Mouse (Mus musculus) retina, postnatal 1 day (tissue): Measurements from ENCODE around the gene Dhx33.
A peak's percentile ranks its signal among the peaks of the same experiment; 100 is the strongest.

Experiments used
- DNase-seq: peaks from one replicate; pipeline ENCODE4 v3.0.0-alpha.2; 2012

The Dhx33 gene

GRCm38 (mm10) chr11:71004316-71004773 lies at the start of gene Dhx33:
Gene Dhx33 (minus strand): TSS chr11:71004437.
- peak; percentile 99 for DNase-seq

DNA sequence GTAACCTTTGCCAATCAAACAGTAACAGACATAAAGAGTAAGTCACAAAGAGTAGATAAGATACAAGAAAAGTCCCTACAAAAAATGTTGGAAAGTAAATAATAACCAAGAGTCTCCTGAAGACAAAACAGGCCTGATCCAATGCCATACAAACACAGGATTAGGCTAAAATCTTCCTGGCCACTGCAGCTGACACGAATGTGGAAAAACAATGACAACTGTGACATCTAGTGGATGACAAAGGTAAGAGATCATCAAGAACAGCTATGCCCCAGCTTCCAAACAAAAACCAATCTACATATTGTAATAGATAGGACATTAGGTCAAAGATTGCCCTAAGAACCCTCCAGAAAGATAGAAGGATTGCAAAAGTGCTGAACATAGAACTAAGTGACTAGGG lies 48.3 kb upstream of the Dhx33 start:
- peak; percentile 72 for DNase-seq

DNA sequence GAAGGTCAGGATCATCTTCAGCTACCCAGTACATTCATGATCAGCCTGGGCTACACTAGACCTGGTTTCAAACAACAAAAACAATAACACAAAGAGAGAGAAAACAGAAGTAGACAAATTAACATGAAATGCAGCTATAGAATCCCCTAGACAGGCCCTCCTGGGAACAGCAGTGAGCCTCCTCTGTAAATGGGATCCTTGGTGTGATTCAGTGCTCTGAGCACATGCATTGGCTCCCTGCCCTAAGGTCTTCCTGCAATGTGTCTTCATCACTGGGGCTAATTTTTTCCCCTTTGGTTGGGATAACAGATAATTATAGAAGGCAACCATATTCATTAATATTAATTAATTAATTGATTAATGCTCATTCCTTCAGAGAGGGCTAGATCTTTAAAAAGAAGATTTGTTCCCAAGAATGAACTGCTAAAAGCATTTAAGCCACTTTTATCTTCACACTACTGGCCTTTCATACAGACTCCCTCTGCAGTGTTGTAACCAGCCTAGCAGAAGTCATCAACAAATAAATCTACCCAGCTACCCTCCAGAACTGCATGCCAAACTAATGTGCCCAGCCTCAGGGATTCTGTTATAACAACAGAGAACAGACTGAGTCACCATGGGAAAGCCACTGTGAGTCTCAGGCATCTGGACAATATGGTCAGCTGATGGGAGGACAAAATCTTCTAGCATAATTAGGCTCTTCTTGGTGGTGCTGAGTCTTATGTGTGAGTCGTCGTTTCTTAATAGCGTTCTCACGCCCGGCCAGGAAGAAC lies 35.5 kb upstream of the Dhx33 start:
- DNase-seq = no peak

DNA sequence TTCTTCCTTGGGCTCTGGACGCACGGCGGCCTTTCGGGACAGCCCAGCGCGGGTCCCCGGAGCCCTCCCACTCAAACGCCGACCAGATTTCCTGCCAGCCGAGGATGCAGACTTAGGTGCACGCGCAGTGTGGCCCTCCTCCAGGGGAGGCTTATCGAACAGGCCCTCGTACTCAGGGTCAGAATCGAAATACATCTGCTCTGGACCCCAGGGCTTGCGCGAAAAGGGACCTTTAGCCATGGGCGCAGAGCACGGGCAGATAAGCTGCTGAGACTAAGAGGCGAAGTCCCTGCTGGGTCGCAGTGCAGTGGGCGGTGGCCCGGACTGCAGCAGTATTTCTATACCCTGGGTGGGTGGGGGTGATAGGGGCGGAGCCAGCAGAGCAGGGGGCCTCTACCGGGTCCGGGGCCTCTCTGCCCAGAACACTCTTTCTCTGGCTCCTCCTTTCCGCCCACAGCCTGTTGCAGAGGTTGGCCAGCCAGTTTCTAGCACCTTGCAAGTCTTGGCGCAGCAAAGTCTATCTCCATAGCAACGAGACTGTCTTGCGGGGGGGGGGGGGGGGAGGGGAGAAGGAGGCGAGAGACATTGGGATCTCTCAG lies 29.0 kb upstream of the Dhx33 start, which contains the start of gene 6330403K07Rik:
TSS of gene 6330403K07Rik (minus strand) at position 351 of the 599 bp plus-strand sequence.
- peak; percentile 89 for DNase-seq

- DNase-seq = peak; percentile 64
These were observed 28.4 kb upstream of the Dhx33 start for GRCm38 (mm10) chr11:71032491-71033162.

GRCm38 (mm10) chr11:71032070-71032469 lies 27.8 kb upstream of the Dhx33 start:
- no peak for DNase-seq

- no peak for DNase-seq
These were observed 25.3 kb upstream of the Dhx33 start for GRCm38 (mm10) chr11:71029403-71030118.

DNA sequence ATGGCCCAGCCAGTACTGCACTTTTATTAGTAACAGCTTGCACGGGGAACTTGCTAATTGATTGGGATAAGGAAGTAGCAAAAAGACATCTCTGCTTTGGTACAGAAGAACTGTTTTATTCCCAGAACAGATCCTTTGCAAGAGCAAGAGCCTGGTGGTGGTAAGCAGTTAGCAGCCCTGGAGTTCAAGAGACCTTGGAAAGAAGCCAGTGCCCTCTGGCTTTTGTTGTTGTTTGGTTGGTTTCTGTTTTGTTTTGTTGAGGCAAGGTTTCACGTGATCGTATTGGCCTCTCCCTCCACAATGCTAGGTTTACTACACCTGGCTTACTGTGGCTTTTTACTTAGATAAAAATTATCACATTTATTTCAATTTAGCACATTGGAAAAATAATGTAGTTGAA lies 24.0 kb upstream of the Dhx33 start:
- DNase-seq = no peak

DNA sequence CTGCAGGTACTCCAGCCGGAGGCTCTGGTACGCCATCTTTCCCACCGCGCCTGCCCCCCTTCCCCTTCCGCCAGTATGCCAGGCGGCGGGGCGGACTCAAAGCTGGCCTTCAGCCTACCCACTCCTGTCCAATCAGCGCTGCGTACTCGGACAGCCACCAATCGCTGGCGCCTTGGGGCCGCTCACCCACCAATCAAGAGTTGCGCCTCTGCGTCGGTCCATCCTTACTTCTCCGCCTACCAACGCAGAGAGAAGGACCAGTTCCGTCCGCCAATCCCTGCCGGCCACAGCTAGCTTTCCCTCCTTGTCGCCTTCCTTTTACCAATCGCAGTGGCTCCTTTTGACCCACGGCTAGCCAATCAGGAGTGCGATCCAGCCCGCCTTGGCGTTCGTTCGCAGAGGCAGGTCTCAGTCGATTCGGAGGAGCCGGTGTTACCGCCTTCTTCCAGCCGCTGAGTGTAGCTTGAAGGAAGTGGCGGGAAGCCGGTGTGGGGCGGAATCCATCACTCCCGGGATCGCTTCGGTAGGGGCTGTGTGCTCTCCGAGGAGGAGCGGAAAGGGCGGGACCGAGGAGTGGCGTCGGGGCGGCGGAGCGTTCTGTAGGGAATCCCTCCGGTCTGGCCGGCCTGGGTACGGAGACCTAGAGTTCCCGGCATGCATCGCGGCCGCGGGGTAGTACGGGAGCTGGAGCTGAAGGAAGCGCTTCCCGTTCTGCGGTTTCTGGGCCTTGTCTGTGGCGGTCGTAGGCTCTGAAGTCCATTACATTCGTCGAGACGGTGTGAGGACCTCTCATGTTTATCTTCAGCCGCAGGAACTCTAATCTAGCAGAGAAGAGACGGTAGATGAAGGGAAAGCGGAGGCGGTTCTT lies 15.2 kb upstream of the Dhx33 start, which contains the start of the genes Mis12 and Derl2:
TSS of gene Mis12 (plus strand) at position 411 of the 868 bp plus-strand sequence.
TSS of gene Derl2 (minus strand) at position 641 of the 868 bp plus-strand sequence.
- DNase-seq = peak; percentile 100

- no peak for DNase-seq
These were observed 14.4 kb upstream of the Dhx33 start for GRCm38 (mm10) chr11:71018416-71019200.

DNA sequence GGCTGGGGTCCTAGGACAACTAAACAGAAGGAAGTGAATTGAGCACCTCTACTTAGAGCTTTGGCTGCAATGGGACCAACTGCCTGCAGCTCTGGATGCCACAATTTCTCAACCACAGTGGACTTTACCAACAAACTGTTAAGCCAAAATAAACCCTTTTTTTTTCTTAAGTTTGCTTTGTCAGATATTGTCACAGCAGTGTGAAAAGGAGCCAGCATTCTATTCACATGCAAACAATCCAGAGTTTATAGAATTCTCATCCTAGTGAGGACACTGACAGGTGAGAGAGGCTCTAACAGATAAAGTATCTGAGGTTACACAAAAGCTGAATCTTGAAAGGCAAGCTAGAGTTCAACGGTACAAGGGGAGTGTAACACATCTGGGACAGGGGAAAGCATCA lies 12.8 kb upstream of the Dhx33 start:
- DNase-seq = no peak

DNA sequence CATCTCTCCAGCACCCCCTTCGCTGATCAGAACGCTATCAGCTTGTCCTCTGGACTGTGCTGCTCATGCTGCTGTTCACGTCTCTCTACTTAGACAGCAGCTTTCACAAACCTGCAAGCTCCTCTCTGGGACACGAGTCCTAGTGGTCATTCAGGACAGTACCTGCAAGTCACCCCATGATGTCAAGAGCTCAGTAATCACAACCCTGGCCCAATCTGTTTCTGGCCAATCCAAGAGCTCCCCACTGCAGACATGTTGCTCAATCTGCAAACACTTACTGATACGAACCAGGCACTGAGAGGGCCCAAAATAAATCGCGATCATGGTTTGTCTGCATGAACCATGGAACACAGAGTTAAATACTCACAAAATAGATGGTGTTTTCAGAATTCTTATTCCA lies 8.5 kb upstream of the Dhx33 start:
- DNase-seq = no peak

DNA sequence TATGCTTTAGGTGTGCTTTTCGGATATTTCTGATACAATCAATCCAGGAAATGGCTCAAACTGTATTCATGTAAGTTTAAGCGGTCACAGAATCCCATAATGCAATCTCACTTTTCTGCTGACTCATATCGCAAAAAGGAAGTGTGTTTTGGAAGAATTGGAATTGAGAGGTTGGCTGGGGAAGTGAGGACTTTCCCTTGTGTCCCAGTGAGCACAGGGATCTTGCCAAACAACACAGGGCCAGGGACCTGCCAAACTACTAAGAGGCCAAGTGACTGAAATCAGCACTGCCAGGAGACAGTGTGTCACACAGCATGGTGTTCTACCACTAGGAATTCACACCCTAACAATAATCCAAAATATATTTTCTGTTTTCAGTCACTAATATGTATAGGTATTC lies 4.1 kb upstream of the Dhx33 start:
- DNase-seq = no peak

DNA sequence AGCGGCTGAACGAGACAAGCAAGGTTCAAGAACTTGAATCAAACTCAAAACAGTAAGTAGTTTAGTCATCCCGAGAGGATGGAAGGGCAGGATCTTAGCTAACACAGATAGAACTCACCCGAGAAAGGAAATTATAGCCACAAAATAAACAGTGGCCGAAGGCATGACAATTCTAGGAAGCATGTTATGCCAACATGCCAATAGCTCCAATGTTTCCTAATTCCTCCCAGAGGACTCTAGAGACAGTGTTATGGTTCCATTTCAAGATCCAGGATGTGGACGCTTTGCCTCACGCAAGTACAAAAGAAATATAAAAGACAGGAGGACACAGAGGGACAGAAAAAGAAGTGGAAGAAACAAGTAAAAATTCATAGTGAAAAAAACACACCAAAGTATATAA lies 3.6 kb upstream of the Dhx33 start:
- no peak for DNase-seq

- DNase-seq = no peak
These were observed 2.8 kb upstream of the Dhx33 start for GRCm38 (mm10) chr11:71007026-71007425.

GRCm38 (mm10) chr11:71005046-71005445 lies 809 bp upstream of the Dhx33 start:
- peak; percentile 16 for DNase-seq

DNA sequence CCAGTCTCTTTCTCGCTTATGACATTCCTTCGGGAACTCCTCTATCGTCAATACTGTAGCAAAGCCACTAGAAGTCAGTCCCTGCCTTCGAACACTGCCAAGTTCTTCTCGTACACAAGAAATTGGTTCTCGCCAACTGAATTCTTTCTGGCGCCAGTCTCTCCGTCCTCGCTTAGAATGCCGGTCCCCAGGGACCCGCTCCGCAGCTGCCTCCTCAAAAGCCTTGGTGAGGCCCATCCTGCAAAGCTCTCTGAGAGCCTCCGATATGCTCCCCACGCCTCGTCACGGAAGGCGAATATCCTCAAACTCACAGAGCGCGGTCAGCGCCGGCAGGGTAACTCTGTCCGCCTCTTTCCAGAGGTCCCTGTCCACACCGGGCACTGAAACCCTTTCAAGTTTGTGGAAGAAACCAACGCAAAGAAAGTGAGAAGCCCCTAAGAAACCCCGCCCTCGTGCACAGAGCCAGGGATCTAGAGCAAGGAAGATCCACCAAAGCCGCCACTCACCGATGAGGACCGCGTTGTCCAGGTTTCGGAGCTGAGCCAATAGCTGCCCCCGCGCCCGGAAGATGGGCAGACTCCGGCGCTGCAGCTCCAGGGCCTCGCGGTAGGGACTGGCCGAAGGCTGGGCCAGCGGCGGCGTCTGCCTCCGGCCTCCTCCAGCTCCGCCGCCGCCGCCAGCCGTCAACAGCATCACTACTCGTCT lies 474 bp downstream of the Dhx33 start:
- no peak for DNase-seq

DNA sequence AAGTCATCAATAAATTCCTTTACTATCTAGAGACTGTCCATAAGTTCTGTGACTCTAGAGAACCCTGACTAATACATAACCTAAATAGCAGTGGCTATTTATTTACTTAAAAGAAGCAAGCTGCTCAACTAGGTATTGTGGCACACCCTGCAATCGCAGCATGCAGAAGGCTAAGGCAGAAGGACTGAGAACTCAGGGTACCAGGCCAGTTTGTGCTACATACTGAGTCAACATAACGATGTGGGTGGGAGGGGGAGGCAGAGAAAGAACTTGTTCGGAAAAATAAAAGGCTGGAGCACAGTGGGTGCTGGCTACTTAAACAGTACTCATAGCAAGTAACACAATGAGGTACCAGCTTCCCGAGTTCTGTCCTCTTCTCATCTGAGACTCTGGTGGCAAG lies 3.1 kb downstream of the Dhx33 start:
- no peak for DNase-seq

- DNase-seq = peak; percentile 95
These were observed 21.5 kb downstream of the Dhx33 start, which contains the start of gene C1qbp for GRCm38 (mm10) chr11:70982557-70983228. Gene C1qbp (minus strand): TSS chr11:70983026.

- DNase-seq = no peak
These were observed 22.2 kb downstream of the Dhx33 start for GRCm38 (mm10) chr11:70982030-70982429.
